Mouse (Mus musculus): ENCODE results near the gene Ubqln1.

Ubqln1 gene

GRCm38 (mm10) chr13:58201343-58201742, 14.1 kb downstream of the Ubqln1 start:
- in situ Hi-C loops (cut with MboI), result no loop called here

GRCm38 (mm10) chr13:58197981-58198640, 17.3 kb downstream of the Ubqln1 start:
- in situ Hi-C loops (cut with MboI), result no loop called here

GRCm38 (mm10) chr13:58197211-58197610, 18.2 kb downstream of the Ubqln1 start:
- in situ Hi-C loops (cut with MboI), result no loop called here

- in situ Hi-C loops (cut with MboI), result no loop called here
Measured at GRCm38 (mm10) chr13:58194908-58195307, 20.5 kb downstream of the Ubqln1 start.

GRCm38 (mm10) chr13:58193221-58193620, 22.2 kb downstream of the Ubqln1 start:
- in situ Hi-C loops (cut with MboI), result no loop called here

GRCm38 (mm10) chr13:58192146-58192545, 23.3 kb downstream of the Ubqln1 start:
- in situ Hi-C loops (cut with MboI), result no loop called here

GRCm38 (mm10) chr13:58191516-58191915, 23.9 kb downstream of the Ubqln1 start:
- in situ Hi-C loops (cut with MboI), result no loop called here

GRCm38 (mm10) chr13:58189473-58189872, 26.0 kb downstream of the Ubqln1 start:
- in situ Hi-C loops (cut with MboI), result loop anchor here (5.0 kb wide), 1 partner anchor 43 kb away; no protein-coding TSS in a partner anchor

- in situ Hi-C loops (cut with MboI), result loop anchor here (5.0 kb wide), 1 partner anchor 44 kb away; no protein-coding TSS in a partner anchor
Measured at GRCm38 (mm10) chr13:58188412-58188811, 27.0 kb downstream of the Ubqln1 start.

GRCm38 (mm10) chr13:58187751-58188150, 27.7 kb downstream of the Ubqln1 start:
- in situ Hi-C loops (cut with MboI), result loop anchor here (5.0 kb wide), 1 partner anchor 45 kb away; no protein-coding TSS in a partner anchor

GRCm38 (mm10) chr13:58186281-58186680, 29.2 kb downstream of the Ubqln1 start:
- in situ Hi-C loops (cut with MboI), result loop anchor here (5.0 kb wide), 1 partner anchor 46 kb away; no protein-coding TSS in a partner anchor

GRCm38 (mm10) chr13:58184111-58184510, 31.3 kb downstream of the Ubqln1 start:
- in situ Hi-C loops (cut with MboI), result no loop called here

- in situ Hi-C loops (cut with MboI), result no loop called here
Measured at GRCm38 (mm10) chr13:58181607-58182551, 33.6 kb downstream of the Ubqln1 start.

- in situ Hi-C loops (cut with MboI), result no loop called here
Measured at GRCm38 (mm10) chr13:58177511-58178208, 37.8 kb downstream of the Ubqln1 start.

GRCm38 (mm10) chr13:58176105-58176504, 39.3 kb downstream of the Ubqln1 start:
- in situ Hi-C loops (cut with MboI), result no loop called here

- in situ Hi-C loops (cut with MboI), result no loop called here
Measured at GRCm38 (mm10) chr13:58168119-58168518, 47.3 kb downstream of the Ubqln1 start.

- in situ Hi-C loops (cut with MboI), result no loop called here
Measured at GRCm38 (mm10) chr13:58163343-58163742, 52.1 kb downstream of the Ubqln1 start.

- in situ Hi-C loops (cut with MboI), result no loop called here
Measured at GRCm38 (mm10) chr13:58160761-58161160, 54.7 kb downstream of the Ubqln1 start.

GRCm38 (mm10) chr13:58158099-58158912, 57.1 kb downstream of the Ubqln1 start:
- in situ Hi-C loops (cut with MboI), result no loop called here

- in situ Hi-C loops (cut with MboI), result no loop called here
Measured at GRCm38 (mm10) chr13:58157447-58158098, 57.9 kb downstream of the Ubqln1 start, which contains the start of gene Idnk. Gene Idnk (plus strand): TSS chr13:58157649.

GRCm38 (mm10) chr13:58157036-58157435, 58.4 kb downstream of the Ubqln1 start:
- in situ Hi-C loops (cut with MboI), result no loop called here
